Mouse (Mus musculus) C2C12 (cell line): ENCODE measurements at regions not wholly inside any gene's neighbourhood (a gene's known extent, or its start where the extent isn't known, plus 50 kb on each side); places are given as distances from the start of the nearest gene placed in this dataset.

Experiments used
- CEBPB ChIP-seq: IDR thresholded peaks from one replicate; pipeline ENCODE4 v1.6.1; 2011; ENCODE audit warnings: low read depth, mild to moderate bottlenecking, control low read depth, moderate library complexity
- CTCF ChIP-seq: IDR thresholded peaks from one replicate; pipeline ENCODE4 v1.5.1; 2011; ENCODE audit not compliant: control insufficient read depth, insufficient read depth, insufficient read length
- MAX ChIP-seq: IDR thresholded peaks from one replicate; pipeline ENCODE4 v1.6.1; 2011; ENCODE audit warnings: mild to moderate bottlenecking, control low read depth
- USF1 ChIP-seq: IDR thresholded peaks from one replicate; pipeline ENCODE4 v1.6.1; 2011; ENCODE audit warnings: low read depth, mild to moderate bottlenecking, control low read depth, moderate library complexity

DNA sequence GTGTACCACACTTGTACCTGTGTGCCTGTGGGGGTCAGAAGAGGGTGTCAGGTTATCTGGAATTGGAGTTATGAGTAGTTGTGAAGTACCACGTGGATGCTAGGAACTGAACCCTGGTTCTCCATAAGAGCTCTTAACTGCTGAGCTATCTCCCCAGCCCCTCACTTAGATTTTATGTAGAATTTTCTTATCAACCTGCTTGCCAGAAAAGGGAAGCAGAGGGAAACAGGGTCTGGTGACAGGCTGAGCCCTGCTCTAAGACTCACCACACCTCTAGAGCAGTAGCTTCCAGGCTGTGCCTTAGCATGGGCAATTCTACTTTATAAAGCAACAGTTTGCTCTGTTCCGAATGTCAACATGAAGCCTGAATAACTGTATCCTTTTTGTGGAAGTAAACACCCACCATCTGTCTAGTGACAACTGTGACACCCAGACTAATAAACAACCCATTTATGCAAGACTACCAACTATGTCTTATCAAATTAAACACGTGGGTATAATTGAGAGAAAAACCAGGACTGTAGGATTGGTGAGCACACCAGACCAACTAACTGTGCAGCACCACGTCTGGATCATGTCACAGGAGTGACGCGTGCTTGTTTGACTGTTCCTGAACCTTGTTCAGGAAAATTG, 70.8 kb downstream of the Cd24a start:
- TF ChIP-seq CTCF: no peak
- no peak for TF ChIP-seq CEBPB
- TF ChIP-seq USF1: no peak
- no peak for TF ChIP-seq MAX
